Mouse (Mus musculus) CH12.LX (cell line): Measurements from ENCODE around the gene Znhit2. TPM values are rescaled to one million over a fixed set of nuclear protein-coding genes. Genes with fewer than 3 reads are reported as not detected.

Source experiments
- DNase-seq: peaks from one replicate; pipeline ENCODE4 v3.0.0-alpha.2; 2013; ENCODE audit errors: extremely low read depth
- H3K27ac ChIP-seq: 2 replicates; pipeline ENCODE4 v1.5.1; 2012; ENCODE audit warnings: low read depth, mild to moderate bottlenecking, control low read depth, moderate library complexity; ENCODE audit not compliant: insufficient read depth
- H3K27me3 ChIP-seq: replicated peaks from 2 replicates; pipeline ENCODE3; 2012; ENCODE audit warnings: inconsistent platforms
- H3K36me3 ChIP-seq, 2 experiments: replicated peaks in 1 of 2; 2 replicates each; pipeline versions ENCODE3 to v1.6.1; 2012; ENCODE audit warnings: inconsistent platforms in 1 of 2, low read length in 1 of 2, mild to moderate bottlenecking in 1 of 2, mixed read lengths in 1 of 2, moderate library complexity in 1 of 2; ENCODE audit not compliant: control insufficient read depth in 1 of 2, insufficient read depth in 1 of 2
- H3K4me1 ChIP-seq, 2 experiments: 2 replicates each; pipeline ENCODE4 v1.6.1; 2012; ENCODE audit warnings: inconsistent platforms in 1 of 2, moderate library complexity in 1 of 2; ENCODE audit not compliant: insufficient read depth in 2 of 2, control insufficient read depth in 1 of 2
- H3K4me2 ChIP-seq: 2 replicates; pipeline ENCODE4 v1.6.1; 2012; ENCODE audit warnings: low read depth, mild to moderate bottlenecking, control low read depth; ENCODE audit not compliant: poor library complexity, insufficient read depth, severe bottlenecking
- H3K4me3 ChIP-seq, 3 experiments: fragments of 150-350 bp in 1 of 3; sonication (generic) in 1 of 3; replicated peaks in 1 of 3; 2 replicates each; pipeline versions ENCODE3 to v1.5.1; 2011 to 2012; ENCODE audit warnings: low read depth in 2 of 3, low read length in 2 of 3, mild to moderate bottlenecking in 2 of 3, moderate library complexity in 2 of 3, control low read depth in 1 of 3, improper control_type of control experiment in 1 of 3, inconsistent platforms in 1 of 3, mixed read lengths in 1 of 3; ENCODE audit not compliant: poor library complexity in 1 of 3
- H3K79me2 ChIP-seq: replicated peaks from 2 replicates; pipeline ENCODE4 v1.6.1; 2012; ENCODE audit warnings: mild to moderate bottlenecking, moderate library complexity; ENCODE audit not compliant: control insufficient read depth, poor library complexity, insufficient read depth, severe bottlenecking; ENCODE audit errors: extremely low read depth
- H3K9ac ChIP-seq: 2 replicates; pipeline ENCODE4 v1.6.1; 2012; ENCODE audit warnings: low read depth, mild to moderate bottlenecking, control low read depth, moderate library complexity; ENCODE audit not compliant: insufficient read depth
- H3K9me3 ChIP-seq: replicated peaks from 2 replicates; pipeline ENCODE3; 2012; ENCODE audit warnings: low read length, inconsistent platforms, mixed read lengths
- CHD1 ChIP-seq: IDR thresholded peaks from 2 replicates; pipeline ENCODE4 v1.6.1; 2012; ENCODE audit warnings: low read depth, low read length, improper control_type of control experiment, inconsistent platforms
- E2F4 ChIP-seq: IDR thresholded peaks from 2 replicates; pipeline ENCODE4 v1.6.1; 2011; ENCODE audit warnings: low read depth, low read length, improper control_type of control experiment; ENCODE audit not compliant: insufficient replicate concordance
- ELF1 ChIP-seq: IDR thresholded peaks from 2 replicates; pipeline ENCODE4 v1.6.1; 2014; ENCODE audit warnings: low read depth, mild to moderate bottlenecking, inconsistent platforms, low read length, improper control_type of control experiment
- GABPA ChIP-seq: IDR thresholded peaks from 2 replicates; pipeline ENCODE4 v1.6.1; 2012; ENCODE audit warnings: low read depth, low read length, improper control_type of control experiment, inconsistent platforms; ENCODE audit not compliant: insufficient replicate concordance
- IRF4 ChIP-seq: IDR thresholded peaks from 2 replicates; pipeline ENCODE4 v1.6.1; 2014; ENCODE audit warnings: low read depth, mild to moderate bottlenecking, inconsistent platforms, low read length, improper control_type of control experiment
- JUND ChIP-seq: conservative IDR thresholded peaks from 2 replicates; pipeline ENCODE4 v1.6.1; 2011; ENCODE audit warnings: low read depth, low read length, improper control_type of control experiment
- KAT2A ChIP-seq: IDR thresholded peaks from 2 replicates; pipeline ENCODE4 v1.6.1; 2012; ENCODE audit warnings: low read length, improper control_type of control experiment, inconsistent platforms; ENCODE audit not compliant: insufficient replicate concordance
- MEF2A ChIP-seq: IDR thresholded peaks from 2 replicates; pipeline ENCODE4 v1.6.1; 2014; ENCODE audit warnings: low read depth, mild to moderate bottlenecking, inconsistent platforms, low read length, improper control_type of control experiment, borderline replicate concordance
- MYC ChIP-seq: IDR thresholded peaks from 2 replicates; pipeline ENCODE4 v1.6.1; 2011; ENCODE audit warnings: low read depth, mild to moderate bottlenecking, improper control_type of control experiment, low read length
- NELFE ChIP-seq: IDR thresholded peaks from 2 replicates; pipeline ENCODE4 v1.6.1; 2011; ENCODE audit warnings: low read depth, low read length, improper control_type of control experiment
- POLR2A ChIP-seq: IDR thresholded peaks from 2 replicates; pipeline ENCODE4 v1.6.1; 2011; ENCODE audit warnings: low read depth, mild to moderate bottlenecking, improper control_type of control experiment, low read length
- POLR2AphosphoS2 ChIP-seq: IDR thresholded peaks from 2 replicates; pipeline ENCODE4 v1.6.1; 2011; ENCODE audit warnings: low read depth, low read length, improper control_type of control experiment
- RAD21 ChIP-seq: IDR thresholded peaks from 2 replicates; pipeline ENCODE4 v1.6.1; 2011; ENCODE audit warnings: low read depth, mild to moderate bottlenecking, low read length, improper control_type of control experiment, moderate library complexity
- RCOR1 ChIP-seq: conservative IDR thresholded peaks from 2 replicates; pipeline ENCODE4 v1.6.1; 2012; ENCODE audit warnings: low read depth, mild to moderate bottlenecking, inconsistent platforms, low read length, improper control_type of control experiment
- SMC3 ChIP-seq: IDR thresholded peaks from 2 replicates; pipeline ENCODE4 v1.6.1; 2011; ENCODE audit warnings: low read depth, low read length, improper control_type of control experiment
- TBP ChIP-seq: conservative IDR thresholded peaks from 2 replicates; pipeline ENCODE4 v1.6.1; 2011; ENCODE audit warnings: low read depth, low read length, improper control_type of control experiment
- USF1 ChIP-seq: IDR thresholded peaks from 2 replicates; pipeline ENCODE4 v1.6.1; 2014; ENCODE audit warnings: low read depth, mild to moderate bottlenecking, inconsistent platforms, low read length, improper control_type of control experiment
- ZC3H11A ChIP-seq: IDR thresholded peaks from 2 replicates; pipeline ENCODE4 v1.6.1; 2012; ENCODE audit warnings: low read depth, mild to moderate bottlenecking, inconsistent platforms, low read length, improper control_type of control experiment
- dilution Hi-C: fragments of 300-500 bp; cut with MboI; formaldehyde crosslinking; loops from 2 replicates; pipeline ENCODE4 v1.14.3; 2020; ENCODE audit warnings: low sequenced_read_pairs; ENCODE audit not compliant: extremely low pct_unique_long_range_greater_than_20kb, extremely low pct_ligation_motif_present
- in situ Hi-C: fragments of 300-500 bp; cut with MboI; formaldehyde crosslinking; loops from 3 replicates; pipeline ENCODE4 v1.14.3; 2019; ENCODE audit warnings: low sequenced_read_pairs, low pct_ligation_motif_present, low pct_unique_long_range_greater_than_20kb, mixed read lengths
- polyA plus RNA-seq: library from polyadenylated mRNA; unstranded; fragments of >175 nt; gene quantifications from 2 replicates; pipeline ENCODE4 v1.2.1, GENCODE M21; 2012; ENCODE audit warnings: low read depth; ENCODE audit not compliant: insufficient read length
- total RNA-seq, 2 experiments: library from RNA; depleted of rRNA; stranded (reverse); fragments of 300-350 nt in 1 of 2; fragments of >200 nt in 1 of 2; gene quantifications; 2 replicates each; pipeline ENCODE4 v1.2.3; 2012 to 2014

The Znhit2 gene
- total and polyA plus RNA-seq, 3 experiments = 20.1 to 29.2 (median 22.6) TPM

- Histone ChIP-seq H3K9me3 (no peaks in the 10 kb centered on the region), H3K9ac (no peak overlapping the region), H3K4me3 (no peak overlapping the region), H3K27me3 (peaks cover 3% of the 10 kb centered on the region), H3K79me2 (no peaks in the 10 kb centered on the region), H3K4me1 (no peaks in the 10 kb centered on the region), H3K4me2 (no peak overlapping the region), H3K27ac (no peak overlapping the region), H3K36me3 (no peaks in the 10 kb centered on the region)
- no peak for DNase-seq
- dilution Hi-C loops = no loop called here
- in situ Hi-C loops = no loop called here
- TF ChIP-seq NELFE = no peak
Measured at GRCm38 (mm10) chr19:6030520-6031280, 30.3 kb upstream of the Znhit2 start.

- dilution Hi-C loops = no loop called here
- no peaks in the 10 kb centered on the region for H3K9me3 ChIP-seq
- in situ Hi-C loops = no loop called here
- no peak overlapping the region for H3K4me2 ChIP-seq
- H3K27ac ChIP-seq = no peak overlapping the region
- no peak for TF ChIP-seq RAD21
- no peak for TF ChIP-seq POLR2A
- TF ChIP-seq USF1 = no peak
- TF ChIP-seq RCOR1 = no peak
- TF ChIP-seq MYC = no peak
- no peak for TF ChIP-seq GABPA
- no peak for TF ChIP-seq ZC3H11A
- TF ChIP-seq KAT2A = no peak
- TF ChIP-seq ELF1 = no peak
- no peak for TF ChIP-seq CHD1
- no peak for TF ChIP-seq JUND
- TF ChIP-seq IRF4 = no peak
- TF ChIP-seq MEF2A = no peak
- TF ChIP-seq NELFE = no peak
- no peak for TF ChIP-seq POLR2AphosphoS2
- no peak for TF ChIP-seq E2F4
- no peak for TF ChIP-seq SMC3
- TF ChIP-seq TBP = no peak
- no peaks in the 10 kb centered on the region for H3K79me2 ChIP-seq
- H3K36me3 ChIP-seq = no peaks in the 10 kb centered on the region
- H3K27me3 ChIP-seq = no peaks in the 10 kb centered on the region
- DNase-seq = no peak
- H3K4me1 ChIP-seq = peaks cover 0 to 3% of the 10 kb centered on the region in 2 experiments; a peak in 1 of 4 replicates
- H3K4me3 ChIP-seq = no peak overlapping the region
- H3K9ac ChIP-seq = no peak overlapping the region
Measured at GRCm38 (mm10) chr19:6035966-6036585, 24.9 kb upstream of the Znhit2 start.
